Mouse (Mus musculus): ENCODE data around the gene Adh1. TPM values are rescaled to one million over a fixed set of nuclear protein-coding genes. Genes with fewer than 3 reads are reported as not detected.

The Adh1 gene
- polyA plus RNA-seq, 1 experiment, result 256 TPM

- Histone ChIP-seq H3K27me3 (replicated peaks; ENCODE audit: control insufficient read depth, insufficient read depth, low read length) (no peaks in the 10 kb centered on the region), H3K4me3 (ENCODE audit: insufficient read depth, low read depth, low read length) (no peak overlapping the region), H3K4me1 (ENCODE audit: control insufficient read depth, insufficient read depth, low read length) (peaks cover 41% of the 10 kb centered on the region), H3K36me3 (ENCODE audit: control insufficient read depth, insufficient read depth, low read length) (no peaks in the 10 kb centered on the region), H3K27ac (ENCODE audit: insufficient read depth, low read depth, low read length) (0 out of 2 replicates have a peak overlapping the region, but pooled peaks have one; percentile 24)
- DNase-seq, result peak; percentile 49
- TF ChIP-seq POLR2A (IDR thresholded peaks at IDR 0.05; ENCODE audit: low read depth, low read length) (no peak), CTCF (conservative IDR thresholded peaks at IDR 0.05; ENCODE audit: insufficient read depth, insufficient read length, low read depth, low read length) (0 out of 2 replicates have a peak, but pooled peaks have one; percentile 3)
- WGBS, result 56% methylated on average over 3 of the region's 3 CpGs
Observed at GRCm38 (mm10) chr3:138240411-138240810, 20.4 kb upstream of the Adh1 start.

GRCm38 (mm10) chr3:138240942-138241341 is 19.8 kb upstream of the Adh1 start:
- 35% methylated on average over 5 of the region's 5 CpGs for WGBS
- no peak for TF ChIP-seq CTCF (conservative IDR thresholded peaks at IDR 0.05; ENCODE audit: insufficient read depth, insufficient read length, low read depth, low read length)
- no peak for DNase-seq
- Histone ChIP-seq H3K27me3 (replicated peaks; ENCODE audit: control insufficient read depth, insufficient read depth, low read length) (no peaks in the 10 kb centered on the region), H3K36me3 (ENCODE audit: control insufficient read depth, insufficient read depth, low read length) (no peaks in the 10 kb centered on the region), H3K27ac (ENCODE audit: insufficient read depth, low read depth, low read length) (peak overlapping the region; percentile 61), H3K4me3 (ENCODE audit: insufficient read depth, low read depth, low read length) (no peak overlapping the region), H3K4me1 (ENCODE audit: control insufficient read depth, insufficient read depth, low read length) (peaks cover 41% of the 10 kb centered on the region)

- peak overlapping the region; percentile 61 for H3K27ac ChIP-seq (ENCODE audit: insufficient read depth, low read depth, low read length)
- 21% methylated on average over 6 of the region's 6 CpGs for WGBS
- no peaks in the 10 kb centered on the region for H3K36me3 ChIP-seq (ENCODE audit: control insufficient read depth, insufficient read depth, low read length)
- TF ChIP-seq POLR2A (IDR thresholded peaks at IDR 0.05; ENCODE audit: low read depth, low read length) (no peak), CTCF (conservative IDR thresholded peaks at IDR 0.05; ENCODE audit: insufficient read depth, insufficient read length, low read depth, low read length) (no peak)
- no peaks in the 10 kb centered on the region for H3K27me3 ChIP-seq (replicated peaks; ENCODE audit: control insufficient read depth, insufficient read depth, low read length)
- H3K4me1 ChIP-seq (ENCODE audit: control insufficient read depth, insufficient read depth, low read length), result peaks cover 39% of the 10 kb centered on the region
- H3K4me3 ChIP-seq (ENCODE audit: insufficient read depth, low read depth, low read length), result no peak overlapping the region
- peak; percentile 79 for DNase-seq
Observed at GRCm38 (mm10) chr3:138241371-138241770, 19.4 kb upstream of the Adh1 start.

- Histone ChIP-seq H3K27me3 (replicated peaks; ENCODE audit: control insufficient read depth, insufficient read depth, low read length) (no peaks in the 10 kb centered on the region), H3K4me3 (ENCODE audit: insufficient read depth, low read depth, low read length) (no peak overlapping the region), H3K27ac (ENCODE audit: insufficient read depth, low read depth, low read length) (peak overlapping the region; percentile 98), H3K4me1 (ENCODE audit: control insufficient read depth, insufficient read depth, low read length) (peaks cover 38% of the 10 kb centered on the region), H3K36me3 (ENCODE audit: control insufficient read depth, insufficient read depth, low read length) (no peaks in the 10 kb centered on the region)
- TF ChIP-seq CTCF (conservative IDR thresholded peaks at IDR 0.05; ENCODE audit: insufficient read depth, insufficient read length, low read depth, low read length) (no peak), POLR2A (IDR thresholded peaks at IDR 0.05; ENCODE audit: low read depth, low read length) (no peak)
- 62% methylated on average over 14 of the region's 14 CpGs for WGBS
- DNase-seq, result no peak
Observed at GRCm38 (mm10) chr3:138242021-138242726, 18.6 kb upstream of the Adh1 start.

- TF ChIP-seq POLR2A (IDR thresholded peaks at IDR 0.05; ENCODE audit: low read depth, low read length) (no peak), CTCF (conservative IDR thresholded peaks at IDR 0.05; ENCODE audit: insufficient read depth, insufficient read length, low read depth, low read length) (no peak)
- H3K4me1 ChIP-seq (ENCODE audit: control insufficient read depth, insufficient read depth, low read length), result peaks cover 39% of the 10 kb centered on the region
- no peaks in the 10 kb centered on the region for H3K27me3 ChIP-seq (replicated peaks; ENCODE audit: control insufficient read depth, insufficient read depth, low read length)
- WGBS, result 37% methylated on average over 6 of the region's 6 CpGs
- H3K36me3 ChIP-seq (ENCODE audit: control insufficient read depth, insufficient read depth, low read length), result no peaks in the 10 kb centered on the region
- H3K27ac ChIP-seq (ENCODE audit: insufficient read depth, low read depth, low read length), result peak overlapping the region; percentile 98
- DNase-seq, result peak; percentile 92
- H3K4me3 ChIP-seq (ENCODE audit: insufficient read depth, low read depth, low read length), result no peak overlapping the region
Observed at GRCm38 (mm10) chr3:138242933-138243332, 17.9 kb upstream of the Adh1 start.

- peak overlapping the region; percentile 94 for H3K27ac ChIP-seq (ENCODE audit: insufficient read depth, low read depth, low read length)
- H3K4me3 ChIP-seq (ENCODE audit: insufficient read depth, low read depth, low read length), result no peak overlapping the region
- no peaks in the 10 kb centered on the region for H3K27me3 ChIP-seq (replicated peaks; ENCODE audit: control insufficient read depth, insufficient read depth, low read length)
- TF ChIP-seq CTCF (conservative IDR thresholded peaks at IDR 0.05; ENCODE audit: insufficient read depth, insufficient read length, low read depth, low read length), result no peak
- no peak for TF ChIP-seq POLR2A (IDR thresholded peaks at IDR 0.05; ENCODE audit: low read depth, low read length)
- WGBS, result 55% methylated on average over 7 of the region's 7 CpGs
- DNase-seq, result peak; percentile 77
- peaks cover 41% of the 10 kb centered on the region for H3K4me1 ChIP-seq (ENCODE audit: control insufficient read depth, insufficient read depth, low read length)
- H3K36me3 ChIP-seq (ENCODE audit: control insufficient read depth, insufficient read depth, low read length), result no peaks in the 10 kb centered on the region
Observed at GRCm38 (mm10) chr3:138244338-138244874, 16.4 kb upstream of the Adh1 start.

- TF ChIP-seq POLR2A (IDR thresholded peaks at IDR 0.05; ENCODE audit: low read depth, low read length) (no peak), CTCF (conservative IDR thresholded peaks at IDR 0.05; ENCODE audit: insufficient read depth, insufficient read length, low read depth, low read length) (no peak)
- Histone ChIP-seq H3K27me3 (replicated peaks; ENCODE audit: control insufficient read depth, insufficient read depth, low read length) (no peaks in the 10 kb centered on the region), H3K4me1 (ENCODE audit: control insufficient read depth, insufficient read depth, low read length) (peaks cover 39% of the 10 kb centered on the region), H3K36me3 (ENCODE audit: control insufficient read depth, insufficient read depth, low read length) (no peaks in the 10 kb centered on the region), H3K27ac (ENCODE audit: insufficient read depth, low read depth, low read length) (no peak overlapping the region), H3K4me3 (ENCODE audit: insufficient read depth, low read depth, low read length) (no peak overlapping the region)
- DNase-seq, result no peak
Observed at GRCm38 (mm10) chr3:138246511-138247020, 14.2 kb upstream of the Adh1 start.

Data from kidney, adult 2 months (tissue).